Mouse (Mus musculus) MEL (cell line): ENCODE measurements around the gene Prkag2.

ENCODE experiments used
- CTCF ChIP-seq, 3 experiments: IDR thresholded peaks in 2 of 3; conservative IDR thresholded peaks in 1 of 3; 2 replicates each; pipeline ENCODE4 v1.5.1; 2011 to 2012; ENCODE audit warnings: low read length in 3 of 3, low read depth in 2 of 3, mild to moderate bottlenecking in 2 of 3, improper control_type of control experiment in 1 of 3, inconsistent platforms in 1 of 3, mixed read lengths in 1 of 3, moderate library complexity in 1 of 3; ENCODE audit not compliant: control insufficient read depth in 1 of 3, insufficient read depth in 1 of 3, poor library complexity in 1 of 3, severe bottlenecking in 1 of 3
- E2F4 ChIP-seq: IDR thresholded peaks from 2 replicates; pipeline ENCODE4 v1.6.1; 2011; ENCODE audit warnings: low read depth, low read length, improper control_type of control experiment, borderline replicate concordance
- EP300 ChIP-seq, 2 experiments: IDR thresholded peaks; 2 replicates each; pipeline ENCODE4 v1.6.1; 2011; ENCODE audit warnings: improper control_type of control experiment in 2 of 2, low read length in 2 of 2, low read depth in 1 of 2, mild to moderate bottlenecking in 1 of 2
- ETS1 ChIP-seq: IDR thresholded peaks from 2 replicates; pipeline ENCODE4 v1.6.1; 2012; ENCODE audit warnings: low read depth, mild to moderate bottlenecking, inconsistent platforms, low read length, improper control_type of control experiment, moderate library complexity
- MXI1 ChIP-seq: IDR thresholded peaks from 2 replicates; pipeline ENCODE4 v1.6.1; 2011; ENCODE audit warnings: mild to moderate bottlenecking, low read depth, low read length, improper control_type of control experiment
- POLR2AphosphoS2 ChIP-seq: IDR thresholded peaks from 2 replicates; pipeline ENCODE4 v1.6.1; 2011; ENCODE audit warnings: low read length, improper control_type of control experiment
- SIN3A ChIP-seq: IDR thresholded peaks from 2 replicates; pipeline ENCODE4 v1.6.1; 2012; ENCODE audit warnings: low read length, improper control_type of control experiment, inconsistent platforms

- TF ChIP-seq SIN3A (no peak), E2F4 (no peak), CTCF (IDR thresholded peaks at IDR 0.05 in 2 of 3, conservative IDR thresholded peaks at IDR 0.05 in 1 of 3; ENCODE audit: control insufficient read depth in 1 of 3, insufficient read depth in 1 of 3, low read depth in 2 of 3, low read length in 3 of 3, poor library complexity in 1 of 3, severe bottlenecking in 1 of 3) (no peak), POLR2AphosphoS2 (no peak), ETS1 (no peak), EP300 (IDR thresholded peaks at IDR 0.05; ENCODE audit: low read depth in 1 of 2, low read length in 2 of 2) (no peak), MXI1 (no peak)
These were observed 5.3 kb upstream of the Prkag2 start for GRCm38 (mm10) chr5:25105748-25106147.
